Mouse (Mus musculus) layer of hippocampus, adult 2 months (tissue): ENCODE measurements around the gene Cul5. TPM values are rescaled to one million over a fixed set of nuclear protein-coding genes. Genes with fewer than 3 reads are reported as not detected.

ENCODE experiments used
- DNase-seq, 2 experiments: peaks; one replicate each; pipeline ENCODE4 v3.0.0; 2022; ENCODE audit warnings: low spot score in 2 of 2
- H3K27ac ChIP-seq: fragments of 200-600 bp; 2 replicates; pipeline ENCODE4 v1.8.1; 2022
- H3K4me3 ChIP-seq: fragments of 200-600 bp; 2 replicates; pipeline ENCODE4 v1.8.1; 2022; ENCODE audit warnings: mild to moderate bottlenecking
- CTCF ChIP-seq: fragments of 200-600 bp; conservative IDR thresholded peaks from 2 replicates; pipeline ENCODE4 v1.8.1; 2022; ENCODE audit warnings: antibody characterized with exemption, mild to moderate bottlenecking, moderate library complexity
- total RNA-seq, 2 experiments: library from RNA; stranded (reverse); gene quantifications; 2 replicates each; pipeline ENCODE4 v1.2.3; 2021

Cul5 gene
- total RNA-seq, 2 experiments from 2014 or later: 61.4 to 61.5 TPM

DNA sequence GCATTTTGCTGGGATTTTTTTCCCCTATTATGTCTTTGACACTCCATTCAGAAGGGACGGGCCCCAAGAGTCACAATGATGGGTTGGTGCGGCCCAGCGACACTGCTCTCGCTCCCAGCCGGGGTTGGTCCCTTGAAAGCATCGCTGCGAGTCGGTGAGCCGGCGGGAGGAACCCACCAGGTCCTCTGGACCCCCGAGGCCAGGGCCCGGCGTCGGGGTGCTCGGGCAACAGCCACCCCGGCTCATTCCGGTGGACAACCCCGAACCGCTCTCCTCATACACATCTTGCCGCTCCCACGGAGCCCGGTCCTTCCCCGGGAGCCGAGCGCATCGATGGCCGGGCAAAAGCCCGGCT lies 3.2 kb downstream of the Cul5 start:
- Histone ChIP-seq H3K27ac (peak overlapping the region; percentile 98), H3K4me3 (peak overlapping the region; percentile 100)
- no peak for DNase-seq
- no peak for TF ChIP-seq CTCF

DNA sequence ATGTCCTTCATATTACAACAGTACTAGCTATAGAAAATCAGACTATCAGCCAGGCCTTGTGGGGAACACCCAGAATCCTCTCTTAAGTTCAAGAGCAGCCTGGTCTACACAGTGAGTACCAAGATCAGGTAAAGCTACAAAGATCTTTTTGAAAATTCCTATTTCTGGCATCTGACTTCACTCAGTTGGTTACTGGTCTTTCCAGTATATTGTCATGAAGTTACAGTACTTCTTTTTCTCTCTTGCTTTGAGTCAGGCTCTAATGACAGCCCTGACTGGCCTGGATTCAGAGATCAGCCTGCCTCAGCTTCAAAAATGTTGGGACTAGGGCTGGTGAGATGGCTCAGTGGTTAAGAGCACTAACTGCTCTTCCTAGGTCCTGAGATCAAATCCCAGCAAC lies 4.4 kb downstream of the Cul5 start:
- no peak for TF ChIP-seq CTCF

DNA sequence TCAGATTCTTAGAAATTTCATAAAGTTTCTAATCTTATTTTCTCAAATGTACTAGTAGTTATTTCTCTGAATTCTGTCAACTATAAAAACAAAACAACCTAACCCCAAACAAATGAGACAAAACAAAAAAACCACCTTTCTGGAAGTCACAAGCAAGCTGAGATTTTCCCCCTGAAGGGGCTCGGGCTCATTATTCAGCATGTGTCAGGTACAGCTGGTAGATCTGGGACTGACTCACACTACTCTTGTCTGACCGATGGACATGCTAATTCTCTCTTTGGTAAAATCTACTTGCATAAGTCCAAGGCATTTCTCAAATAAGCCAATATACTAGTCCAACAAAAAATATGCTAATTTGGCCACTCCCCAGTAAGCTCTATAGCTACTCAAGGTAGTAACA lies 5.0 kb downstream of the Cul5 start:
- no peak for TF ChIP-seq CTCF
- Histone ChIP-seq H3K4me3 (peak overlapping the region; percentile 100; the same call in 1 of the 2 replicates), H3K27ac (no peak overlapping the region)
- no peak for DNase-seq

More for the DNA sequence above, 4.4 kb downstream of the Cul5 start:
- Histone ChIP-seq H3K4me3 (peak overlapping the region; percentile 100; the same call in 1 of the 2 replicates), H3K27ac (no peak overlapping the region)
- DNase-seq: no peak

DNA sequence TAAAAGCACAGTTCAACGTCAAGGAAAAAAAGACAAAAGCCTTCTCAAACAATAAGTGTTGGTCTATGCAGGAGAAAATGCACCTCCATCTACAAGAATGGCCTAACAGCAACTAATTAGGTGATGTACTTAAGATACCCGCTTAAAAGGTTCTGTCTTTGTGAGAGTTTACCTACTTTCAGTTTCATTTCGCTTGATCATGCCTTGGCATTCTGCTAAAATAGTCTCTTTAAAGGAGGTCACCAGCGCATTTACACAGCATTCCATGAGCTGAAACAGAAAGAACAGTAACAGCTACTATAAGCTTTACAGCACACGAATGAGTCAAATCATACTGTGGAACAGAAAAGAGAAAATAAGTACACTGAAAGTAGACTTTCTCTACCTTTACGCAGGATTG lies 35.0 kb downstream of the Cul5 start:
- TF ChIP-seq CTCF: no peak
- DNase-seq: no peak
- H3K27ac ChIP-seq: no peak overlapping the region
- no peak overlapping the region for H3K4me3 ChIP-seq

DNA sequence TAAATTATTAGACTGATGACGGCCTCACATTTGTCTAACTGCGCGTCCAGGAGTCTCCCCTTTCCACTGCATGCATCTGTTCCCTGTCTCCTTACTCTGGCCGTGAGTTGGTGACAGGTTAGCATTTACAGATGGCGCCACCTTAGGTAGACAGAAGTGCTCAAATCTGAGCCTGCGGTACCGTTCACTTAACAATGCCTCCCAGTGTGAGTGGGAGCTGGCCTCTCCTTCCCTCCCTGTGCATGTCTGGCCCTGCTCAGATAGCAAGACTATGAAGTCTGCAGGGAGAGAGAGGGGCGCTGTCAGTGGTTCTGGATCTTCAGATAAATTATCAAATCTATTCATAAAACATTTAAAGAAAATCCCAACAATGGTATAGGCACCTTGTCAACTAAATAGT lies 54.6 kb downstream of the Cul5 start:
- no peak overlapping the region for H3K4me3 ChIP-seq
- TF ChIP-seq CTCF: no peak
- no peak for DNase-seq
- H3K27ac ChIP-seq: no peak overlapping the region

DNA sequence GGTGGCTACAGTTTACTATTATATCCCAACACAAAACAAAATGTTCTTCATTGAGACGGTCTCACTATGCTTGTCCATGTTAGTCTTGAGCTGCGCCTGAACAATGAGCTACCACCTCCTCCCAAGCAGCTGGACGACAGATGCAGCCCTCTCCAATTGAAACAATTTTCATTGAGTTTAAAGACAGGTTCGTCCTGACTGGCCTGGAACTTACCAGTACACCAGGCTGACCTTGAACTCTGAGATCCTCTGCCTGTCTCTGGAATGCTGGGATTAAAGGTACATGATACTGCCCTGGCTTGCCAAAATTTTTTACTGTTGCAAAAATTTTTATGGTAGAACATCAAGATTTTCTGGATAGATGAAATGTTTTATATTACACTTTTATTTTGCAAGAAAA lies 55.5 kb downstream of the Cul5 start:
- no peak for DNase-seq
- TF ChIP-seq CTCF: no peak
- no peak overlapping the region for H3K4me3 ChIP-seq
- H3K27ac ChIP-seq: no peak overlapping the region

DNA sequence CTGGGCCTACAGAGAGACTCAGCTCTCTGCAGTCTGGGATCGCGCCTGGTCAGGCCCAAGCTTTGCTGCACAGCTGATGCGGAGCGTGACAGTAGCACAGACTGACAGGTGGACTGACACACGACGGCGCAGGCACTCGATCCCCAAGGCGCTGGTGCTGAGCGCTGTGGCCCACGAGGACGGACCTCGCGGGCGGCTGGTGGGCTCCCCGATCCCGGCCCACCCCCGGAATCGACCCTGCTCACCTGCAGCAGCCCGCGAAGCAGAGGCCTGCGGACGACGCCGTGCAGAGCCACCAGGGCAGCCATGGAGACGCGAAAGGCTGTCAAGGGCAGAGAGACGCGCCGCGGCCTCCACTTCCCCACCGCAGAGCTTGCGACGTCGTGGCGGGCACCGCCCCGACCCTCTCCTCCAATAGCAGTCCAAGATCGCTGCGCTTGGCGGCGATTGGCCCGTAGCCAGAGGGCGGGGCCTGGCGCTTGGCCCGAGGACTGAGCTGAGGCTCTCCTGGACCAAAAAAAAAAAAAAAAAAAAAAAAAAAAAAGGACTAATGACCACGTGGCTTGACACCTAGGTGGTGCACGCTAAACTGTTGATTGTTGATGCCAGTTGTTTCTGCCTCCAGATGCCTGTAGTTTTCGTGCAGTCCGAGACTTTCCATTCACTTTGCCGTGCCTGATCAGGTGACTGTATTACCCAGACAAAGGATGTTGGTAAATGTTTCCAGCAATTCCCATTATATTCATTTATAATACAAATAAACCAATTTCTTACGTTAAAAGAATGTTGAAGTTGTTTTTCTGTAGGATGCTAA lies 59.6 kb downstream of the Cul5 start, which contains the start of gene Acat1:
Acat1 (minus strand) TSS at position 415 of the 814 bp plus-strand sequence.
- Histone ChIP-seq H3K27ac (peak within 1 kb of the TSS; percentile 96), H3K4me3 (peak within 1 kb of the TSS; percentile 75)
- TF ChIP-seq CTCF: no peak
- peak; percentile 90 to 97 for DNase-seq

DNA sequence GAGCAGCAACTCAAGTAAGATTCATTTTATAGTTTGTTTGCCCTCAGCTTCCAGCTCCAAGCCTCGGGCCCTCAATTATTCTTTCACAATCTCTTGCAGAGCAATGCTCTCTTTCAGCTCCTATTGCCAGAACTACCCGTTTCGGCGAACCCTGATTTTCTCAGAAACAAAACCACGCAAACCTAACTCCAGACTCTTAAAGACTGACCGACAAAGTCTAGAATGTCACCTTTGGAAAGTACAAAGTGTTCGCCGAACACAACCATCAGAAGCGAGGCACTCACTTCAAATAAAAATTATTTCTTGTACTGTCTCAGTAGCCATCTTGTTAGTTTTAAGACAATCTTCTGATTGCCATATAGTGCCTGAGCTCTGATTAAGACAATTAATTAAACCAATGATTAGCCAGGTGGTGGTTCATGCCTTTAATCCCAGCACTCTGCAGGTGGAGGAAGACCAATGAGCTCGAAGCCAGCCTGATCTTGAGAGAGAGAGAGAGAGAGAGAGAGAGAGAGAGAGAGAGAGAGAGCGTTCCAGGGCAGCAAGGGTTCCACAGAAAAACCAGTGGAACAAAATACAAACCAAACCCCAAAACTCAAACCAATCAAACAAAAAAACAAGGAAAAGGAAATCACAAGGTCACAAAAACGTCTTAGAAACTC lies 60.4 kb downstream of the Cul5 start:
- no peak for TF ChIP-seq CTCF
- peak overlapping the region; percentile 96 for H3K27ac ChIP-seq
- no peak for DNase-seq
- H3K4me3 ChIP-seq: peak overlapping the region; percentile 75

DNA sequence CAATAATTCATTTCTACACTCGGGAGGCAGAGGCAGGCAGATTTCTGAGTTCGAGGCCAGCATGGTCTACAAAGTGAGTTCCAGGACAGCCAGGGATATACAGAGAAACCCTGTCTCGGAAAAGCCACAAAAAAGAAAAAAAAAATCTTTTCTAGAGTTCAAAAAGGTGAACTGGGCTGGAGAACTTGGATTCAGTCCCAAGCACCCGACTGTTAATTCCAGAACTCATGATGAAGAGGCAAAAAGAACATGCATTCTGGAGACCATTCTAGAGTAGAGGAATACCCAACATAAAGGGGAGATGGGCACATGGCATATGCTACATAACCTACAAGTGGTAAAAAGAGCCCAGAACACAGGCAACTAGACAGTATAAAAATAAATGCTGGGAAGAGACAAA lies 62.0 kb downstream of the Cul5 start:
- Histone ChIP-seq H3K27ac (no peak overlapping the region), H3K4me3 (no peak overlapping the region)
- TF ChIP-seq CTCF: no peak

DNA sequence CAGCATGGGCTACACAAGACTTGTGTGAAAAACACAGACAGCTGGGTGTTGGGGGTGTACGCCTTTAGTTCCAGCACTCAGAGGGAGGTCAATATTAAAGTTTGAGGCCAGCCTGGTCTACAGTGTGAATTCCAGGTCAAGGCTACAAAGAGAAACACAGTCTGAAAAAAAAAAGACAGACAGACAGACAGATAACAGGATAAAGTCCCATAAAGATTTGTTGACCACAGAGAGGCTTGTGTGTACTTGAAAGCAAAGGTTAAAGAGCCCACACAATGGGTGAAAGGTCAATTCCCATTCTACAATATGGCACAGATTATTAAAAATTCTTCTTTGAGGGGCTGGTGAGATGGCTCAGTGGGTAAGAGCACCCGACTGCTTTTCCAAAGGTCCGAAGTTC lies 62.6 kb downstream of the Cul5 start:
- no peak overlapping the region for H3K4me3 ChIP-seq
- no peak overlapping the region for H3K27ac ChIP-seq
- TF ChIP-seq CTCF: no peak
- no peak for DNase-seq

More for the DNA sequence above, 62.0 kb downstream of the Cul5 start:
- no peak for DNase-seq

DNA sequence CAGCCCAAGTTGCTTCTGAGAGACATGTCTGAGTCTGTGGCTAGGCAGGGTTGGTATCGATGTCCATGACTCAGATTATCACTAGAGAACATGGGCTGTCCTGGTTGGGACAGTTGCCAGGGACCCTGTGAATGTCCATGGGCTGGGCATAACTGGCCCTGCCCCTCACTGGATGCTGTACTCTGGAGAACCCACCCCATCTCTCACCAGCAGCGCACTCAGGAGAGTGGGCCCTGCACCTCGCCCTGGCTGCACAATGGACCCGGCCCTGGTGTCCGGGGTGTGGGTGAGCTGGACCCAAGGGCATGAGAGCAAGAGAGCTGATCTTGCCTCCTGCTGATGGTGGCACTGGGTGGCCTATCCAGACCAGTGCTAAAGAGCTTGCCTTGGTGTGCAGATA lies 64.9 kb downstream of the Cul5 start:
- no peak overlapping the region for H3K4me3 ChIP-seq
- no peak for DNase-seq
- 0 out of 2 replicates have a peak overlapping the region, but pooled peaks have one; percentile 36 for H3K27ac ChIP-seq
- no peak for TF ChIP-seq CTCF

DNA sequence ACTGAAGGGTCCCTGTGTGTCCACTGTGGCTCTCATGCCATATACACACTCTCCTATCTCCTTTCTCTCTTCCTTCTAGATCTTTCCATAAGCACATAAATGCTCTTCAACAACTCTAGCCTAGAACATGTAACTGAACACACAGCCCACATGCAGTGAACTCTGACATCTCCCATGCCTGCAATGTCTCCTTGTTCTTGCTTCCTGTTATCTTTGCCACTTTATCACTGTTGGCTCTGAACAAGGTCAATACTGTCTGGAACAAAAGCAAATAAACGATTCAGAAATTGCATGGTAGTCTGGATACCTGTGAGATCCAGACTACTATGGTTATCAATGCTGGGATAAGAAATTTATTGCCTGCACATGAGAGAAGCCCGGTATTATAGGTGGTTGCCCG lies 66.0 kb downstream of the Cul5 start:
- no peak for TF ChIP-seq CTCF
- no peak for DNase-seq
- no peak overlapping the region for H3K4me3 ChIP-seq
- H3K27ac ChIP-seq: no peak overlapping the region

DNA sequence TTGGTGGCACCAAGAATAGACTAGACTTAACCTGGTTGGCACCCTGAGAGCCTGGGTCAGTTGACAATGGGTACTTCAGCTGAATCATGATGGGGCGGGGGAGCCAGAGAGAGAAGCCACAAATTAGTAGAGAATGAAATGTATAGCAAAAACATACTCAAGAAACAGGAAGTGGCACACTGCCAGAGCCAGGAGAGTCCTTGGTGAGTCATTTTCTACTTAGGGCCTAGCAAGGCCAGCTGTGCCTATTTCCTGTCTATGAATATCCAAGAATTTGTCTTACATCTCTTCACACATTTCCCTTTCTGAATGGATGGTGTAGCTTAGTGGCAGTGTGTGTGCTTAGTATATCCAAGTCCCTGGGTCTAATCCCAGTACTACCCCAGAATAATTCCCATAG lies 66.4 kb downstream of the Cul5 start:
- Histone ChIP-seq H3K4me3 (no peak overlapping the region), H3K27ac (no peak overlapping the region)
- DNase-seq: no peak
- TF ChIP-seq CTCF: no peak

DNA sequence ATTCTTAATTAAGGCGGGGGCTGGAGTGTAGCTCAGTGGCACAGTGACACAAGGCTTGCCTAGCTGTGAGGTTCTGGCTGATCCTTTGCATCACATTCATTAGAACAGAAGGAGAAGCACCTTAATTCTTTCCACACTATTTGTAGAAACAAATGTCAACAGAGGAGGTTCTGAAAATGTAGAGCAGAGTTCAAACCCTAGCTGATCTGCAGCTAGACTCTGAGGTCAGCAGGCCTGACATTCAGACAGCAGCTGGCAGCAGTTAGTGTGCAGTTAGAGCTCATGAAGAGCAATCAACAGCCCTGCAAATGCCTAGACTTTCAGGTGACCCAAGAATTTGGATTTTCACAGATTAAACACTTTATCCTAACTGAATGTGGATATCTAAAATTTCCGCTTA lies 68.3 kb downstream of the Cul5 start:
- no peak for DNase-seq
- Histone ChIP-seq H3K27ac (peak overlapping the region; percentile 51; the same call in 1 of the 2 replicates), H3K4me3 (no peak overlapping the region)
- TF ChIP-seq CTCF: no peak
